Mouse (Mus musculus): Measurements from ENCODE around the gene Tacstd2. TPM values are rescaled to one million over a fixed set of nuclear protein-coding genes. Genes with fewer than 3 reads are reported as not detected.
"Not testable (repeated sequence)": the region's sequence is repeated elsewhere in the genome, so short reads cannot be mapped to it uniquely, and the experiment has no call there.

The Tacstd2 gene
- not detected for polyA plus RNA-seq (2017; shearing (Covaris generic))

GRCm38 (mm10) chr6:67535777-67536054, at the start of gene Tacstd2:
Tacstd2 (minus strand) TSS chr6:67535796.
- ATAC-seq: no peak

- no peak for ATAC-seq
These were observed 30.7 kb upstream of the Tacstd2 start for GRCm38 (mm10) chr6:67566270-67566669.

GRCm38 (mm10) chr6:67555376-67555775, 19.8 kb upstream of the Tacstd2 start:
- no peak for ATAC-seq

GRCm38 (mm10) chr6:67549550-67549949, 14.0 kb upstream of the Tacstd2 start:
- ATAC-seq: no peak

- no peak for ATAC-seq
These were observed 405 bp downstream of the Tacstd2 start for GRCm38 (mm10) chr6:67535005-67535776.

GRCm38 (mm10) chr6:67534191-67535004, 1.2 kb downstream of the Tacstd2 start:
- no peak for ATAC-seq

GRCm38 (mm10) chr6:67532665-67533440, 2.7 kb downstream of the Tacstd2 start:
- peak; percentile 30 for ATAC-seq

GRCm38 (mm10) chr6:67531822-67532162, 3.8 kb downstream of the Tacstd2 start:
- peak; percentile 57 for ATAC-seq

GRCm38 (mm10) chr6:67530992-67531821, 4.4 kb downstream of the Tacstd2 start:
- peak; percentile 29 for ATAC-seq

GRCm38 (mm10) chr6:67526356-67526755, 9.2 kb downstream of the Tacstd2 start:
- ATAC-seq: no peak

- peak; percentile 54 for ATAC-seq
These were observed 24.8 kb downstream of the Tacstd2 start for GRCm38 (mm10) chr6:67510752-67511151.

GRCm38 (mm10) chr6:67501938-67502337, 33.7 kb downstream of the Tacstd2 start:
- ATAC-seq: not testable (repeated sequence)

GRCm38 (mm10) chr6:67491755-67492154, 43.8 kb downstream of the Tacstd2 start, which contains the start of gene Il23r:
Il23r (minus strand) TSS chr6:67491855.
- ATAC-seq: no peak

Other genes starting within 250 kb of the Tacstd2 start
- 1 to 10 TPM; 1.3 to 2.1 TPM for gene Il12rb2, start 159.6 kb downstream of the Tacstd2 start, polyA plus RNA-seq (2017; shearing (Covaris generic))
- under 1 TPM in 1 of 2 experiments, not detected in 1; 0.26 TPM for gene Il23r, start 43.9 kb downstream of the Tacstd2 start, polyA plus RNA-seq (2017; shearing (Covaris generic))